Mouse (Mus musculus) kidney, embryonic 16.5 days (tissue): ENCODE measurements around the gene Rab11fip5. TPM values are rescaled to one million over a fixed set of nuclear protein-coding genes. Genes with fewer than 3 reads are reported as not detected.
A peak's percentile ranks its signal among the peaks of the same experiment; 100 is the strongest.

Source experiments
- ATAC-seq: fragments of 200-750 bp; cut with Nextera tagmentation; 2 replicates; pipeline ENCODE4 v1.8.0; 2017; ENCODE audit warnings: moderate TSS enrichment; ENCODE audit not compliant: low FRiP score, low TSS enrichment
- H3K27ac ChIP-seq: fragments of 300-500 bp; sonication (generic); 2 replicates; pipeline ENCODE4 v1.5.1; 2014; ENCODE audit warnings: low read length
- H3K27me3 ChIP-seq: fragments of 300-500 bp; sonication (generic); 2 replicates; pipeline ENCODE4 v1.6.1; 2014; ENCODE audit warnings: low read length, control low read depth, mixed read lengths; ENCODE audit not compliant: insufficient read depth
- H3K36me3 ChIP-seq: fragments of 300-500 bp; sonication (generic); 2 replicates; pipeline ENCODE4 v1.6.1; 2014; ENCODE audit warnings: low read length, control low read depth, mixed read lengths; ENCODE audit not compliant: insufficient read depth
- H3K4me1 ChIP-seq: fragments of 300-500 bp; sonication (generic); 2 replicates; pipeline ENCODE4 v1.6.1; 2014; ENCODE audit warnings: low read length, control low read depth, mixed read lengths; ENCODE audit not compliant: insufficient read depth
- H3K4me2 ChIP-seq: fragments of 300-500 bp; sonication (generic); replicated peaks from 2 replicates; pipeline ENCODE4 v1.6.1; 2014; ENCODE audit warnings: low read depth, low read length
- H3K4me3 ChIP-seq: fragments of 300-500 bp; sonication (generic); 2 replicates; pipeline ENCODE4 v1.5.1; 2014; ENCODE audit warnings: mild to moderate bottlenecking, low read length
- H3K9ac ChIP-seq: fragments of 300-500 bp; sonication (generic); replicated peaks from 2 replicates; pipeline ENCODE4 v1.6.1; 2014; ENCODE audit warnings: low read length
- H3K9me3 ChIP-seq: fragments of 300-500 bp; sonication (generic); 2 replicates; pipeline ENCODE4 v1.6.1; 2016; ENCODE audit warnings: low read length, control low read depth
- WGBS: fragments of 180-500 bp; shearing (Covaris S2); extraction: QIAGEN DNeasy Blood & Tissue Kit; methylation state at CpG from one replicate; pipeline ENCODE4 v1.1.7; 2014; 5-methylcytosine and 5-hydroxymethylcytosine counted together
- polyA plus RNA-seq: library from polyadenylated mRNA; unstranded; fragments of >200 nt; fragmentation: Nextera tagmentation; extraction: Ambion mirVana; gene quantifications from 2 replicates; pipeline ENCODE4 v1.2.1, GENCODE M21; 2015

Rab11fip5 gene
- polyA plus RNA-seq, 1 experiment from 2014 or later, result 18.9 TPM

GRCm38 (mm10) chr6:85355753-85356152 is 18.7 kb downstream of the Rab11fip5 start:
- 96% methylated on average over 2 of the region's 2 CpGs for WGBS
- Histone ChIP-seq H3K9me3 (no peaks in the 10 kb centered on the region), H3K27ac (no peak overlapping the region), H3K4me3 (no peak overlapping the region), H3K9ac (no peak overlapping the region), H3K4me1 (no peaks in the 10 kb centered on the region), H3K27me3 (no peaks in the 10 kb centered on the region), H3K4me2 (no peak overlapping the region), H3K36me3 (no peaks in the 10 kb centered on the region)
- ATAC-seq, result no peak

- no peaks in the 10 kb centered on the region for H3K36me3 ChIP-seq
- 81% methylated on average over 6 of the region's 6 CpGs for WGBS
- no peak overlapping the region for H3K9ac ChIP-seq
- 0 out of 2 replicates have a peak, but pooled peaks cover under 1% of the 10 kb centered on the region for H3K4me1 ChIP-seq
- no peaks in the 10 kb centered on the region for H3K9me3 ChIP-seq
- H3K27ac ChIP-seq, result no peak overlapping the region
- no peak overlapping the region for H3K4me3 ChIP-seq
- ATAC-seq, result no peak
- H3K27me3 ChIP-seq, result no peaks in the 10 kb centered on the region
- H3K4me2 ChIP-seq, result no peak overlapping the region
These were observed 19.7 kb downstream of the Rab11fip5 start for GRCm38 (mm10) chr6:85354709-85355108.

GRCm38 (mm10) chr6:85353706-85354105 is 20.7 kb downstream of the Rab11fip5 start:
- Histone ChIP-seq H3K9me3 (no peaks in the 10 kb centered on the region), H3K4me2 (no peak overlapping the region), H3K36me3 (no peaks in the 10 kb centered on the region), H3K9ac (no peak overlapping the region), H3K27me3 (no peaks in the 10 kb centered on the region), H3K4me3 (no peak overlapping the region), H3K4me1 (0 out of 2 replicates have a peak, but pooled peaks cover 9% of the 10 kb centered on the region), H3K27ac (no peak overlapping the region)
- ATAC-seq, result no peak
- WGBS, result 68% methylated on average over 3 of the region's 3 CpGs

GRCm38 (mm10) chr6:85350157-85350556 is 24.3 kb downstream of the Rab11fip5 start:
- ATAC-seq, result no peak
- Histone ChIP-seq H3K4me2 (no peak overlapping the region), H3K9ac (no peak overlapping the region), H3K9me3 (no peaks in the 10 kb centered on the region), H3K4me3 (no peak overlapping the region), H3K27me3 (no peaks in the 10 kb centered on the region), H3K36me3 (peaks cover 8% of the 10 kb centered on the region), H3K4me1 (0 out of 2 replicates have a peak, but pooled peaks cover 11% of the 10 kb centered on the region), H3K27ac (no peak overlapping the region)
- 85% methylated on average over 1 of the region's 1 CpGs for WGBS

- Histone ChIP-seq H3K4me1 (0 out of 2 replicates have a peak, but pooled peaks cover 11% of the 10 kb centered on the region), H3K9me3 (no peaks in the 10 kb centered on the region), H3K4me2 (no peak overlapping the region), H3K36me3 (peaks cover 8% of the 10 kb centered on the region), H3K4me3 (no peak overlapping the region), H3K27ac (peak overlapping the region; percentile 2; the same call in 1 of the 2 replicates), H3K9ac (no peak overlapping the region), H3K27me3 (no peaks in the 10 kb centered on the region)
- ATAC-seq, result peak; percentile 85
- WGBS, result 25% methylated on average over 7 of the region's 7 CpGs
These were observed 25.2 kb downstream of the Rab11fip5 start for GRCm38 (mm10) chr6:85349246-85349645.

- Histone ChIP-seq H3K9ac (no peak overlapping the region), H3K9me3 (no peaks in the 10 kb centered on the region), H3K36me3 (peaks cover 8% of the 10 kb centered on the region), H3K4me2 (no peak overlapping the region), H3K27me3 (no peaks in the 10 kb centered on the region), H3K4me1 (0 out of 2 replicates have a peak, but pooled peaks cover 11% of the 10 kb centered on the region), H3K27ac (no peak overlapping the region), H3K4me3 (no peak overlapping the region)
- WGBS, result 84% methylated on average over 11 of the region's 11 CpGs
- no peak for ATAC-seq
These were observed 26.3 kb downstream of the Rab11fip5 start for GRCm38 (mm10) chr6:85348133-85348532.

GRCm38 (mm10) chr6:85346028-85346634 is 28.3 kb downstream of the Rab11fip5 start:
- H3K4me3 ChIP-seq, result no peak overlapping the region

GRCm38 (mm10) chr6:85344929-85345328 is 29.5 kb downstream of the Rab11fip5 start:
- H3K4me2 ChIP-seq, result no peak overlapping the region
- ATAC-seq, result no peak
- no peak overlapping the region for H3K9ac ChIP-seq
- H3K27me3 ChIP-seq, result no peaks in the 10 kb centered on the region
- H3K36me3 ChIP-seq, result peaks cover 17% of the 10 kb centered on the region
- H3K27ac ChIP-seq, result no peak overlapping the region
- 0 out of 2 replicates have a peak, but pooled peaks cover 11% of the 10 kb centered on the region for H3K4me1 ChIP-seq
- no peaks in the 10 kb centered on the region for H3K9me3 ChIP-seq
- no peak overlapping the region for H3K4me3 ChIP-seq

More at GRCm38 (mm10) chr6:85346028-85346634, 28.3 kb downstream of the Rab11fip5 start:
- WGBS, result 39% methylated on average over 6 of the region's 6 CpGs
- H3K9ac ChIP-seq, result no peak overlapping the region
- H3K36me3 ChIP-seq, result peaks cover 12% of the 10 kb centered on the region
- H3K4me1 ChIP-seq, result 0 out of 2 replicates have a peak, but pooled peaks cover 11% of the 10 kb centered on the region
- no peaks in the 10 kb centered on the region for H3K27me3 ChIP-seq
- H3K27ac ChIP-seq, result no peak overlapping the region
- peak; percentile 79 for ATAC-seq
- H3K9me3 ChIP-seq, result no peaks in the 10 kb centered on the region
- no peak overlapping the region for H3K4me2 ChIP-seq

- H3K4me3 ChIP-seq, result no peak overlapping the region
These were observed 31.4 kb downstream of the Rab11fip5 start for GRCm38 (mm10) chr6:85343027-85343426.

GRCm38 (mm10) chr6:85341814-85342501 is 32.5 kb downstream of the Rab11fip5 start:
- no peak overlapping the region for H3K27ac ChIP-seq
- no peak overlapping the region for H3K9ac ChIP-seq
- no peaks in the 10 kb centered on the region for H3K4me1 ChIP-seq
- no peak for ATAC-seq
- no peak overlapping the region for H3K4me2 ChIP-seq
- 68% methylated on average over 13 of the region's 13 CpGs for WGBS
- no peaks in the 10 kb centered on the region for H3K27me3 ChIP-seq
- H3K9me3 ChIP-seq, result no peaks in the 10 kb centered on the region
- no peak overlapping the region for H3K4me3 ChIP-seq
- H3K36me3 ChIP-seq, result peaks cover 10% of the 10 kb centered on the region; the same call in 1 of the 2 replicates

More at GRCm38 (mm10) chr6:85343027-85343426, 31.4 kb downstream of the Rab11fip5 start:
- WGBS, result 83% methylated on average over 8 of the region's 8 CpGs
- no peaks in the 10 kb centered on the region for H3K9me3 ChIP-seq
- ATAC-seq, result no peak
- no peak overlapping the region for H3K27ac ChIP-seq
- no peak overlapping the region for H3K9ac ChIP-seq
- H3K36me3 ChIP-seq, result peaks cover 17% of the 10 kb centered on the region
- no peak overlapping the region for H3K4me2 ChIP-seq
- H3K27me3 ChIP-seq, result no peaks in the 10 kb centered on the region
- no peaks in the 10 kb centered on the region for H3K4me1 ChIP-seq
